Mouse (Mus musculus) kidney, adult 9 months (tissue): ENCODE measurements around the gene Gm14403.
A peak's percentile ranks its signal among the peaks of the same experiment; 100 is the strongest.
"Not testable (repeated sequence)": the region's sequence is repeated elsewhere in the genome, so short reads cannot be mapped to it uniquely, and the experiment has no call there.

ENCODE experiments used
- DNase-seq: peaks from one replicate; pipeline ENCODE4 v3.0.0; 2022

Gene Gm14403

GRCm38 (mm10) chr2:177498067-177498466 is at the start of gene Gm14403:
TSS of gene Gm14403 (plus strand) at chr2:177498215.
- DNase-seq = peak; percentile 74

GRCm38 (mm10) chr2:177464676-177465075 is 33.3 kb upstream of the Gm14403 start, which contains the start of gene Zfp970:
TSS of gene Zfp970 (plus strand) at chr2:177464733.
- peak; percentile 45 for DNase-seq

GRCm38 (mm10) chr2:177468222-177468621 is 29.8 kb upstream of the Gm14403 start:
- DNase-seq = not testable (repeated sequence)

- peak; percentile 32 for DNase-seq
Measured at GRCm38 (mm10) chr2:177472261-177472660, 25.8 kb upstream of the Gm14403 start.

GRCm38 (mm10) chr2:177481971-177482370 is 16.0 kb upstream of the Gm14403 start:
- not testable (repeated sequence) for DNase-seq

- not testable (repeated sequence) for DNase-seq
Measured at GRCm38 (mm10) chr2:177483238-177483948, 14.6 kb upstream of the Gm14403 start.

- not testable (repeated sequence) for DNase-seq
Measured at GRCm38 (mm10) chr2:177499182-177499581, 1.2 kb downstream of the Gm14403 start.

GRCm38 (mm10) chr2:177505211-177505719 is 7.2 kb downstream of the Gm14403 start:
- not testable (repeated sequence) for DNase-seq

GRCm38 (mm10) chr2:177511381-177511780 is 13.4 kb downstream of the Gm14403 start:
- DNase-seq = not testable (repeated sequence)

GRCm38 (mm10) chr2:177511972-177512371 is 14.0 kb downstream of the Gm14403 start:
- DNase-seq = not testable (repeated sequence)

- DNase-seq = not testable (repeated sequence)
Measured at GRCm38 (mm10) chr2:177513991-177514479, 16.0 kb downstream of the Gm14403 start.

- not testable (repeated sequence) for DNase-seq
Measured at GRCm38 (mm10) chr2:177517746-177518145, 19.7 kb downstream of the Gm14403 start.

GRCm38 (mm10) chr2:177518354-177518753 is 20.3 kb downstream of the Gm14403 start:
- not testable (repeated sequence) for DNase-seq

- DNase-seq = not testable (repeated sequence)
Measured at GRCm38 (mm10) chr2:177518960-177519359, 20.9 kb downstream of the Gm14403 start.

- DNase-seq = no peak
Measured at GRCm38 (mm10) chr2:177520035-177520434, 22.0 kb downstream of the Gm14403 start.

GRCm38 (mm10) chr2:177523061-177523460 is 25.0 kb downstream of the Gm14403 start:
- no peak for DNase-seq

GRCm38 (mm10) chr2:177523674-177524073 is 25.7 kb downstream of the Gm14403 start:
- not testable (repeated sequence) for DNase-seq

GRCm38 (mm10) chr2:177524171-177524570 is 26.2 kb downstream of the Gm14403 start:
- DNase-seq = not testable (repeated sequence)

- DNase-seq = no peak
Measured at GRCm38 (mm10) chr2:177535876-177536275, 37.9 kb downstream of the Gm14403 start.

- DNase-seq = not testable (repeated sequence)
Measured at GRCm38 (mm10) chr2:177537141-177537540, 39.1 kb downstream of the Gm14403 start.

- not testable (repeated sequence) for DNase-seq
Measured at GRCm38 (mm10) chr2:177537717-177538116, 39.7 kb downstream of the Gm14403 start.

- not testable (repeated sequence) for DNase-seq
Measured at GRCm38 (mm10) chr2:177555261-177555660, 57.2 kb downstream of the Gm14403 start.
